Mouse (Mus musculus): ENCODE data around the gene Ntm.

The Ntm gene

DNA sequence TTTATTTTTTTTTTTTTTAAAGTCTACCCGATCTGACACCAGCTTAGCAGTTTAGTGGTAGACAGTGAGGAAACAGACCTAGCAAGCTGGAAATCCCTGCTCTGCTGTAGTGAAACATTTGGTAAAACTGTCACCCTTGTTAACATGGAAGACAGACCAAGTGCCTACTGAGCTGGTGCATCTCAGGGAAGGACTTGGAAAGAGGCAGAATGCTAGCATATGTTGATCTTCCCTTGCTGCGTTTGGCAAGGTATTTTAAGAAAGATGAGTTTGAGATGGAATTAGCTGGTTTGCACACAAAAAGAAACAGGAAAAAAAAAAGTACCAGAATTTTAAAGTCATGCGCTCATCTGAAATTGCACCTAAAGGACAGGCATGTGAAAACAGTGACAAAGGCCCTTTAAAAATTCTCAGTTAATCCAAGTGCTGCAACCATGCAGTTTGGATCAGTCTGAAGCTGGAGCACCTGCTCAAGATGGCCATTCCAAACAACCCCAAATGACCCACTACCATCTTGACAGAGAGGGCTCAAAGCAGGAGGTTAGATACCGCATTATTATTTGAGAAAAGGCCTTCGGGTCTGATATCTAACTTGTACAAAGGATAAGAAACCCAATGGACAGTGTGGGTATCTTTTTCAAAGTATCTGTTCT lies 400.4 kb downstream of the Ntm start:
- DNase-seq, result no peak

DNA sequence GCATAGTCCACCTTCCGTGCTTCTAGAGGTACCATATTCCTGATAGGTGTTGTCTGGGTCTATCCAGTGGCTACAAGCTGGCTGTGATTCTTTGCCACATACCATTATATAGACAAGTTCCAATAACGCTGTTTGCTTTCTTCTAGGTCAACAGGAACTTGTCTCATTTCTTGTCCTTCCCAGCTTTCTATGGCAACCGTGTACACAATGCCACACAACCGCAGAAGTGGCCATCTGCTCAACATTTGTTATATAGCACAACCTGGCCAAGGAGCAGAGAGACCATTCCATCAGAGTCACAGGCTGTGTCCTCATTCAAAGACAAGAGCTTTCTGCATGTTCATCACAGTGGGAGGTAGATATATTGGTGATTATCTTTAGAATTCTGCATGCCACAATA lies 404.0 kb downstream of the Ntm start:
- DNase-seq, result no peak

DNA sequence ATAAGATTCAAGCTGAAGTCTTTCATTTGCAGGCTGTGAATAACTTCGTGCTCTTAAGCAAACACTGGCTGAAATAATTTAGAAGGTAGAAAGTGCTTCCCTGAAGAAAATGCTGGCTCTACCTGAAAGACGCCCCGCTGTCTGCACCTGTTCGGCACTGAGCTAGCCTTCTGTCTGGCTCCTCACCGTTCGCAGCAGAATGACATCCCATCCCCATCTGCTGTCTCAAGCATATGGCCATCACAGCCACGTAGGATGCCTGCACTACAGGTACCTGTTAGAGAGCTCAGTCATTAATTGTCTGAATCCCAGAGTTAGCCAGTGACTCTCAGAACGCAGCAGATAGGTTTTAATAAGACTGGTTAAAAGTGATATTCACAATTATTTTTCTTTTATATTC lies 412.4 kb downstream of the Ntm start:
- no peak for DNase-seq

DNA sequence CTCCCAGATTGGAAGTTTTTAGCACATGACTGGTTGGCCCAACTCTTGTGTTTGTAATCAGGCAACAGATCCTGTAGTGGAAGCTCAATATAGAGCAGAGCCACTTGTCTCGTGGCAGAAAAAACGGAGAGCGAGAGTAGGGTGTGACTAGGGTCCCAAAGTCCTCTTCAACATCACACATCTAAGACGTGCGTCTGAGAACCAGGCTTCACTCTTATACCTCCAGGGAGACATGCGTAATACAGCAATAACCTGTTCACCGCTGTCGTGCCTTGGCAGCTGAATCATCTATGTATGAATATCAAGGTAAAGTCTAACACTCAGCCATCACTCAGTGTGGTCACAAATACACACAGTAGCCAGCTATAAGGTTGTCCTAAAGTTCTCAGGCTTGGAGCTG lies 412.8 kb downstream of the Ntm start:
- no peak for DNase-seq

DNA sequence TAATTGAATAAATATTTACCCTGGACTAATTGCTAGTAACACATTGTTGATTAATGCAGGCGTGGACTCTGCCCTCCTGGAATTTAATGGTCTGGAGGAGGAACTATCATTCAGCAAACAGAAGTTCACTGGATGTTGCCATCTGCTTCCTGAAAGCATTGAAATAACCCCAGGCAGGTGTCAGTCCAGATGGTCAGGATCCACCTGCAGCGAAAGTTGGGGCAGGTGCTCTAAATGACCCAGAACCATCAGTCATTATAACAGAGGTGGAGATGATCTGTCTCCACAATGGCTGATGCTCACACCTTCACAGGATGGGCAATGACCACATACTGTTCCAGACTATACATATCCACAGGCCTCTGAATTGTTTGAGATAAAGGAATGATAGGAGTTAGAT lies 426.5 kb downstream of the Ntm start:
- DNase-seq, result no peak

DNA sequence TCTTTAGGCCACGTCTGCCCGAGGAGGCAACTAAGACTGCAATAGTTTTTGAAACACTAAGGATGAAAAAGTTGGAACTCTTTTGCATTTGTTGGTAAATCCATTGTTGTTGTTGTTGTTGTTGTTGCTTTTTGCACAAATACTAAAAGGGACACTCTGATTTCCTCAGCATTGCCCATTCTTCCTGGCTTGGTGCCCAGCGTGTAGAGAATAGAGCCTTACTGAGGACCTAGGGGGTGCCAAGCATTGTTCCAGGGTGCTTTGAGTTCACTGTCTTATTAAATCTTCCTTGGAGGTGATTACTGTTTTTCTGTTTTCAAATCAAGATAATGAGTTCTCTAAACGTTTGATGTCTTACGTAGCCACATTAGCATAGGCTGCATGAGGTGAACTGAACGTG lies 428.2 kb downstream of the Ntm start:
- no peak for DNase-seq

DNA sequence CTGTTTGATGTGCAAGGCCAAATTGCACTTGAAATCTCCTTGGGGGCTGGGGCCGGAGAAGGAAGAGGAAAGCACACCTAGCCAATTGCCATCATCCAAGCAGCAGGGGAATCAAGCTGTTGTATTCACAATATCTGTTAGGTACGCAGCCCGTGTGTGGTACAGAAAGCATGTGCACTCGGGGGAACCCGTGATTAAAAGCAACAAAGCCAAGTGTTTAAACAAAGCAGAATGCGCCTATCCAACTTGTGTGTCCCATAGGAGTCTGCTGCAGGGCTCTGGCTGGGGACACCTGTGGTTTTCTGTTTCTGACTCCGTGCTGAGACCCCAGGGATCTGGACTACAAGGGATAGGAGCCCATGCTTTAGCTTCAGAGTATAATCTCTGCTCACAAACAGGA lies 428.6 kb downstream of the Ntm start:
- DNase-seq, result no peak

DNA sequence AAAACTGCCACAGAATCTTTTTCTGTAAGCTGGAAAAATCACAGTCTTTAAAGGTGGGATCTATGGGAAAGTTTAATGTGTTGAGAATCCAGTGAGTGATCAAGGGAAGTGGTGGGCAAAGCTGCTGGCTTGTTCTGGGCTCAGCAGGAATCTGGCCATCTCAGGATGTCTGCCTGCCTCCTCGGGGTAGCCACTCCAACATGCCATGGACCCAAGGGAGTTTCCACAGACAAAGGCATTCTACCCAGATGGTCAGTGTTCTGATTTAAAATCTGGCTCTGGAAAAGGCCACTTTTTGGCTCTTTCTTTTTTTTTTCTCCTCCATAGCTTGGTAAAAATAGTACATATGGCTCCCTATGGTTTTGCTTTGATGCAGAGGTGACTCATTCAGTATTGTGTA lies 429.4 kb downstream of the Ntm start:
- DNase-seq, result no peak

DNA sequence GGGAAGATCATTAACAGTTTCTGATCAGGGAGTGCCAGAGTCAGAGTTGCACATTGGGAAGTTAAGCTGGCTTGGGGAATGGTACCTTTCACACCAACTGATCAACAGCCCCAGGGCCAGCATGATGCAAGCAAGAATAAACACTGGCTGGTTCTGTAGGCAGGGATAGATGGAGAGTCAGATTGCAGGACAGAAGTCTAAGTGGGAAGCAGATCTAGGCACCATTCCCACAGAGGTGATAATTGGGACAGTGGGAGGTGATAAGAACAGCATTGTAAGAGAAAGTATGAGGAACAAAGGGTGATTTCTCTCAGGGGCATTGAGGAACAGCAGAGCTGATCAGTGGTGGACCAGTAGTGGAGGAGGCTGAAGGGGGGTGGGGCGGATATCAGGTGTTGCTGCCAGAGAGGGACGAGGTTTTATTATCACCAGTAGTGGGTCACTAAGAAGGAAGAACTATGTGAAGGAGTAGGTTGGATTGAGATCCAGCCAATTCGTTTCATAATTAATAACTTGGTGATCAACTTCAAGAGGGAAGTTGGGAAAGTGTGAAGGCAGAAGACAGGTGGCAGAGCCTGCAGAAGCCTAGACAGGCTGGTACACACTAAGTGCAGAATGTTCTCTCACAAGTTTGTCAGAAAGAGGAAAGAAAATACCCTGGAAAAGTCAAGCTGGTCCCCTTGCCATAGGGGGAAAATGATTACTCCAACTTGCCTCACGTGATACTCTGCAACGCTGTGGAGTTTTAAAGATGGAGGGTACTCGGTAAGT lies 431.6 kb downstream of the Ntm start:
- no peak for DNase-seq

DNA sequence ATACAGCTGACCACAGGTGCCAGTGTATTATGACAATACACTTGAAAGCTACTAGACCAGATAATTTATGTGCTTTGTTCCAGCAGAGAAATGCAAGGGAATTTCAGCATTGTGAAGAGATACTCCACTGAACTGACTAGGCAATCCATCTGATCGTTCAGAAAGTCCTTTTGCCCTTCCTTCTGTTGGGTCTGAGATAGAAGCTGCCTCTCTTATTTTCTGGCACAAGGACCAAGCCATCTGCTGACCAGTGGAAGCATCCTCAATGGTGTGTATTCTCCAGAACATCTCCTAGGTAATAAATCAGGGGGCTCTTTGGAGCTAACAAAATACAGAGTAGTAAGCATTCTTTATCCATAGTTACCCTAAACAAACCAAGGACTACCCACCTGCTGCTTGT lies 438.8 kb downstream of the Ntm start:
- DNase-seq, result no peak

DNA sequence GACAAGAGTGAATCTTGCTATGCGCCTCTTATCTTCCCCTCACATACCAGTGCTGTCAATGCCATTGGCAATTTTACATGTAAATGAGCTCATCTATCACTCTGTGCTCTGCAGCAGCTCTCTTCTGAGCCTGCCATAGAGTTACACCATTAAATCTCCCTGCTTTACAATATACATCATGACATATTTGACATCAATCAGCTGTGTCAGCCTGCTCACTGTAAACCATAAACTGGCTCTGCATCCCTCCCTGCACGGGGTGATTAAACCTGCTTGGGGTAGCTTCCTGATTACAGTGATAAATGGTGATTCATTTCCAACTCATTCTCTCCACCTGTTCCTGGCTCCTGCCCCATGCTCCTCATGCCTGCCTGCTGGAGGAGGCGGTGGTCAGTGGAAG lies 439.7 kb downstream of the Ntm start:
- no peak for DNase-seq

DNA sequence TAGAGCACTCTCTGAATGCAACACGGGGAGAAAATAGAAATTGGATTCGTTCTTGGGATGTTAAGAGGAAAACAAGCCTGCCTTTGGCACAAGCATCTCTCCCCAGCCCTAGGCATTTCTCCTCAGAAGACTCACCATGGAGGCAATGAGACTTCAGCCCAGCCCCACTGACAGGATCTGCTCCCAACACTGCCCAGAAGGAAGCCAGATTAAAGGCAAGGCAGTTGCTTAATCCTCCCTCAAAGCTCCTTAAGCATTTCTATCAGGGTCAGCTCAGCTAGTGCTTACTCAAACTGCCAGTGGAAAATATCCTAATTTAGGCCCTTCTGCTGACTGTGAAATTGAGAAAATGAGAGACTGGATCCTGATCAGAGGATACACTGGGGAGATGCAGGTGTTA lies 443.8 kb downstream of the Ntm start:
- DNase-seq, result no peak

DNA sequence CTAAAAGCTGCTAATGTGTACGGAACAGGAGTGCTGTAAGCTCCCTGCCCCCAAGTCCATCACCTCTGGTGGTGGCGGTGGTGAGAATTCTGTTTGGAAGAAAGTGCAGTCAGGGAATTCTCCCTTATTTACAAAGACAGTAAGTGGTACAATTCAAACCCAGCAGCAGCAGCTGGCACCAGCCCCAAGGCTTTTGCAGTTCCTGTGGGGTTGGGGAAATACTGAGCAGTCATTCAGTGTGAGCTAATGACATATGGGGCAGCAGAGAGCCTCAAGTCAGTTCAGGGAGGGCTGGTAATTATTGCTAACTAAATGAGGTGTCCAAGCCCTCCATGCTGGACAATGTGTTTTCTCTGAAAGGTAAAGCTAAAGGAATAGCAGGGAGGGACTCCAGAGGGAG lies 446.3 kb downstream of the Ntm start:
- no peak for DNase-seq

DNA sequence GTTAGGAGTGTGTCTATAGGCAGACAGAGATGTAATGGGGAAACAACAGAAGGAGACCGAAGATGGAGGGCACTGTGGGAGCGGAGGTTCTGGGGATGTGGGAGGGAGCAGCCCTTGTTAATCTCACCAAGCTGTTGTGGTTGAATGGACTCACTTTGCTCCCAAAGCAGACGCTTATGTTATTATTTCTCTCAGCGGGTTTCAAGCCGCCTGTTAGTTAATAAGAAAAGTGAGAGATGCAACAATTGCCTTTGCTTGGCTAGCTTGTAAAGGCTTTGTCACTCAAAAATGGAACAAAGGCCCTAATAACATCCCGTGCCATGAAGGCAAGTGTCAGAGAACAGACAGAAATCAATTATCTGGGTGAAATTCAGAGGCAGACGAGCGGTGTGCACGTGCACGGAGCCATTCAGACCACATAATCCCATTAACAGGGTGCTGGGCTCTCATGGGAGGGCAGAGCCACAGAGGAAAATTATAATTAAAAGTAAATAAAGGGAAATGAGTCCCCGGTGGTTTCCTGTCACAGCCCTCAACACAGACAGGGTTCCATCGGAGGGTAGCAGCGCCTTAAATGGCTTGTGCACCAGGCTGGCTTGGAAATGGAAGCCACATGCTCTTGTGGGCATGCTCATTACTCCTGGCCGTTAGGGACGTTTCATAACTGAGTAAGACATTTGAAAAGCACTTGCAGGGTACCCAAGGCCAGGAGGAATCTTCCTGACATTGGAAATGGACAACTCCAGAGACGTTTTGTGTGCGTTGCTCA lies 448.2 kb downstream of the Ntm start:
- DNase-seq, result no peak

DNA sequence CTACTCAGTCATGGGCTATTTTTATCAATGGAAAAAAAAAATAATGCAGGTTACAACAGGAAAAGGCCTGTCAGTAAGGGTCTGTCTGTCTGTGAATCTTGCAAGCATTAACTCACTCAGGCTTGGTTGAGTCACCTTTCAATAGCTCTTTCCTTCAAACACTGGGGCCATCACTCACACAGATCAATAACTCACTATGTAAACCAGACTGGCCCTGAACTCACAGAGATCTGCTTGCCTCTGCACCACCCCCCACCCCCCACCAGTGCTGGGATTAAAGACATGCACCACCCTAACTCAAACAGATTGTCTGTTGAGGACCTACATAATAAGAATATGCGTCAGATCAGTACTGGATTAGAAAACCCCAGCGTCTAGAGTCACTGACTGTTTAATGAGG lies 466.9 kb downstream of the Ntm start:
- no peak for DNase-seq

DNA sequence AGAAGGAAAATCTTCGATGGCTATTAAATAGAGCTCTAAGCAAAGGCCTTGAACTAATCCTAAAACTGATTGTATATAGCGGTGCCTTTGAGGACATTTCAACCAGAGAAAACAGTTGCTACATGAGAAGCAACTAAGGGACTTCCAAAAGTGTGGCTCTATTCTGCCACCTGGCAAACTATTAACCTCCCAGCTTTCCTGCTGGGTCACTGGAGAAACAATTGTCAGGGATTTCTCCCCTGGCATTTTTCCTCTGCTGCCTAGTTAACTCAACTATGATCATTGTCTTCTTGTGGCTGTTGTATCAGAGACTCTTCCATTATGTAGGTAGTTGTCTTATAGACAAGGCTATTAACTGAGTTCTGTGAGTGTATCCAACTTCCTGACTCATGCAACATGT lies 480.7 kb downstream of the Ntm start:
- DNase-seq, result no peak

DNA sequence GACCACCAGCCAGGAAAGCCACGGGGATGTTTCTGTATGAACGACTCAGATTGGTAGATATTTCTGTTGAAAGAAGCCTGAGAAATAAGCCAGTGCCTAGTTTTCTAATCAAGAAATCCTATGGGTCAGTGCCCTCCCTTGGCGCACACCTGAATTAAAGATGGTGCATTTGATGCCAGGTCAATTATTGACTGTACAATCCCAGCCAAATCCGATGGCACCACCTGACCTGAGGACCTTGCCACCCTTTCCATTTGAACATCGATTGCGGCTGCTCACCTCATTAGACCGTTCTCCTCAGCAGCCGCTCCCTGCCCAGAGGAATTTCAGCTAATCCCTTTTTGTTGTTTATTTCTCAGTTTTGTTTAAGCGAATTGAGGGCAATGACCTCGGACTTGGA lies 483.9 kb downstream of the Ntm start:
- DNase-seq, result no peak

DNA sequence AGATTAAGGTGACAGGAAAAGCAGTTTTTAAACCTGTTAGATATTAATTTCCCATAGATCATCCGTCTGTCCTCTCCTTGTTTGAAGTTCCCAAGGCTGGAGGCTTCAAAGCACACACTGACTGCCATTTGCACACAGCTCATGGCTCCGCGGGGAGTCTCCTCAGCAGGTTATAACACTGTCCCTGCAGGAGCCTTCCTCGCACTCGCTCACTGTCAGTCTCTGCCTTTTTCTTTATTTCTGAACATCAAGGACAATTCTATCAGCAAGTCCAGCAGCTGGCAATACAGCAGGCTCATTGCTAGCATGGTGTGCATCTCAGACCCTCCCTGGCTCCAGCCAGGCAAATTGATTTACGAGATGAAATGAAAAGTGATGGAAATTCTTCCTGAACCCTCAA lies 485.7 kb downstream of the Ntm start:
- no peak for DNase-seq

DNA sequence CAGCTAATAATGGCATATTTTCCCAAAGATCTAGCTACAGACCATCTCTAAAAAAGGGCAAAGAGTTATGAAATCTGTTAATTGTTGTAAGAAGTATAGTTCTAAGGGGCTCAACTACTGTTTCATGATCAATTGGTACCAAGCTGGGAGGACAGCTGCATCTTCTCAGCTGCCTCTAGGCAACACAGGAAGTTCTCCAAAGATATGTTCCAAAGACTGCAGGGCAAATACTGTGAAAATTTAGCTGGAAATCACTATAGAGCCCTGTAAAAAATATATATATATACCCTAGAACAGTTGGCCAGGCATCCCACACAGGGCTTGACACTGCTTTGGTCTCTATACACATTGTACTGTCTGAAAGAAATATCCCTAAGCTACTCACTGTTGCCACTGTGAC lies 489.5 kb downstream of the Ntm start:
- DNase-seq, result no peak

DNA sequence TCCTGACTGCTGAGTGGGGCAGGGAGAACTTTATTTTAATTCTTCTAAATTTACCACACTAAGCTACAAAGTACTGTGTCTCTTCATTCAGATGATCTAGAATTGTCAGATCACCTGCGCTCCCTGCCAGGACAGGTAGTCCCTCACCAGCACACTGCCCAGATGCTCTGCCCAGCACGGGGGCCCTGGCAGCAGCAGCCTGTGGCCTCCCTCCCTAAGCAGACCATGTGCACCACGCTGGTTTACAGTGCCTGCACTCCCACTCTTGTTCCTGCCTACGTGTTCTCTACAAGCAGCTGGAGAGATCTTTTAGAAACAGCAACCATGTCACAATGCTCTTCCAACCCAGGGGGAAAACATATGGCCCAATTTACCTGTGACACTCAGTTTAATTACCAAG lies 490.7 kb downstream of the Ntm start:
- DNase-seq, result no peak

DNA sequence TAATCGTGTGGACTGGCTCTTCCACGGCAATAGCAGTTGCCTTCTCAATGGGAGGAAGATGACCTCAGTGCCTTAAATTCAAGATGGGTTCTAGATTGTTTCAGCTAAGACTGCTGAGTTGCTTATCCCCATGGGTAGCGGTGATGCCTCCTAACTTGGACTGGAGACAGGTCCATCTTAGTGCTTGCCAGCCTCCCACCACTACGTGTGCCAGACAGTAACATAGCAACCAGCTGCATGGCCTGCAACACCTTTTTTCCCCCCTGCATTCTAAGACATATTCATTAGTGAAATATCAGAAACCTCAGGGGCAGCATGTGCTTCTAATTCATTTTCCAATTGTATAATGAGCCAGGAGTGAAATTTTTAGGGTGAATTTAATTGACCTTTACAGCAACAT lies 498.2 kb downstream of the Ntm start:
- DNase-seq, result no peak

DNA sequence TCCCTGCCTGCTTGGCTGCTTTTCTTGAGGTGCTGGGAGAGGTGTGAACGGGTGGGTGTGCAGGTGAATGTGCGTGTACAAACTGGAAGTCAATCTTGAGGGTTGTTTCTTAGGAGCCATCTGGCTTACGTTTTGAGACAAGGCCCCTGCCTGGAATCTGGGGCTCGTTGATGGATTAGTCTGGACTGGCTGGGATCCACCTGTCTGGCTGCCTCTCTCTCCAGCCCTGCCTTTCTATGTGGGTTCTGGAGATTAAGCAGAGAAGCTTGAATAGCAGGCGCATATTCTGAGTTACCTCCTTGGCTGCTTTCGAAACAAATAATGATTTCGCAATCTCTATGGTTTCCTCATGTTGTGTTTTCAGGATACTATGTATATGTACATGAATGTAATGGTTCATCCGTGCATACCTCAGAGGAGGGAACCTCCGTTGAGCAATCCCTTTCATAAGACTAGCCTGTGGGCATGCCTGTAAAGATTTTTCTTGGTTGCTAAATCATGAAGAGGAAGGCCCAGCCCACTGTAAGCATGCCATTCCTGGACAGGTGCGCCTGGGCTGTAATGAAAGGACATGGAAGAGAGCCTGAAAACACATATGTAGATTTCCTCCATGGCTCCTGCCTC lies 499.9 kb downstream of the Ntm start:
- DNase-seq, result no peak

DNA sequence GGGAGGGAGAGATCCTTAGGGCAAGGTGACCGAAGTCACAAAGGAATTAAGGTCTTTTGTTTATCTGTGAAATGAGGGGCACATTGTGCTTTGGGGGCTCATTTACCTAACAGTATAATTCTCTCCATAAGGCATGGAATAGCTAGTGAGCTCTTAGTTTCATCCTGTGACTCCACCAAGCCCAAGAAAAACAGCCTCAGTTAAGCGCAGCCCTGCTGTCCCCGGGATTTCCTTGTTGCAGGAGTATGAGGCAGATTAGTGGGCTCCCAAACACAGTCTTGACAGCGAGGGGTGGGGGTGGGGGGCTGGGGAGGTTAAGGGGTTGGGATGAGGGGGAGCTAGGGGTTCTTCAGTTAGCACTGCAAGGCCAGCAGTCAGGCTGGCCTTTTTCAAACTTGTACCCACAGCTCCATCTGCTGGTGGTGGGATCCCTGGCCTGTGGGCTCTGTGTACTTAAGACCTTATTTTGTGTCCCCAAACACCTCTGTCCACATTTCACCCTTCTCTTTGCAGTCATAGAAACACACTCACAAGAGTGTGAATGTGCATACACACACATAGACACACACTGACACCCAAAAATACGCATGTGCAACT lies 504.9 kb downstream of the Ntm start:
- no peak for DNase-seq

All from B cell, adult 2 months (primary cell).